Mouse (Mus musculus): ENCODE data around the gene Hist1h4k. TPM values are rescaled to one million over a fixed set of nuclear protein-coding genes. Genes with fewer than 3 reads are reported as not detected.
"Not testable (repeated sequence)": the region's sequence is repeated elsewhere in the genome, so short reads cannot be mapped to it uniquely, and the experiment has no call there.

Gene Hist1h4k
- total and polyA plus RNA-seq, 2 experiments from 2014 or later, result 0.55 to 1,132 TPM

GRCm38 (mm10) chr13:21722373-21722925 lies 27.9 kb downstream of the Hist1h4k start:
- no peak for TF ChIP-seq CTCF (IDR thresholded peaks at IDR 0.05; ENCODE audit: low read depth)
- no peak for TF ChIP-seq EP300 (IDR thresholded peaks at IDR 0.05; ENCODE audit: low read depth)
- Histone ChIP-seq H3K4me2 (ENCODE audit: low read depth, low read length) (peak overlapping the region; percentile 66), H3K9ac (replicated peaks; ENCODE audit: low read depth, low read length) (no peak overlapping the region), H3K36me3 (replicated peaks; ENCODE audit: control insufficient read depth, insufficient read depth, low read length) (no peaks in the 10 kb centered on the region), H3K4me3 (ENCODE audit: low read depth, low read length) (peak overlapping the region; percentile 47), H3K27ac (ENCODE audit: low read depth) (peak overlapping the region; percentile 77), H3K27me3 (ENCODE audit: control insufficient read depth, insufficient read depth, low read length) (no peaks in the 10 kb centered on the region), H3K4me1 (ENCODE audit: control insufficient read depth, insufficient read depth) (peaks cover 14% of the 10 kb centered on the region; the same call in 1 of the 2 replicates), H3K9me3 (replicated peaks; ENCODE audit: control insufficient read depth, low read length) (no peaks in the 10 kb centered on the region)
- peak; percentile 21 for ATAC-seq (ENCODE audit: insufficient read depth, low read depth)
- 6% methylated on average over 11 of the region's 11 CpGs for WGBS
- no peak for DNase-seq (ENCODE audit: low spot score)

- Histone ChIP-seq H3K9ac (replicated peaks; ENCODE audit: low read depth, low read length) (peak within 1 kb of the TSS; percentile 15; the same call in 1 of the 2 replicates), H3K4me2 (ENCODE audit: low read depth, low read length) (peak within 1 kb of the TSS; percentile 66), H3K4me1 (ENCODE audit: control insufficient read depth, insufficient read depth) (peaks cover 14% of the 10 kb centered on the region; the same call in 1 of the 2 replicates), H3K27ac (ENCODE audit: low read depth) (peak within 1 kb of the TSS; percentile 77), H3K4me3 (ENCODE audit: low read depth, low read length) (peak within 1 kb of the TSS; percentile 47)
- not testable (repeated sequence) for H3K36me3 ChIP-seq (replicated peaks; ENCODE audit: control insufficient read depth, insufficient read depth, low read length); H3K27me3 ChIP-seq (ENCODE audit: control insufficient read depth, insufficient read depth, low read length); H3K9me3 ChIP-seq (replicated peaks; ENCODE audit: control insufficient read depth, low read length)
- under 1% methylated on average over 36 of the region's 37 CpGs for WGBS
- DNase-seq (ENCODE audit: low spot score) (peak; percentile 96), ATAC-seq (ENCODE audit: insufficient read depth, low read depth) (peak; percentile 92)
Measured at GRCm38 (mm10) chr13:21721757-21722372, 28.4 kb downstream of the Hist1h4k start, which contains the start of gene Hist1h2bm. Hist1h2bm (plus strand) TSS chr13:21722044.

GRCm38 (mm10) chr13:21721107-21721756 lies 29.1 kb downstream of the Hist1h4k start:
- not testable (repeated sequence) for H3K36me3 ChIP-seq (replicated peaks; ENCODE audit: control insufficient read depth, insufficient read depth, low read length); DNase-seq (ENCODE audit: low spot score); H3K9me3 ChIP-seq (replicated peaks; ENCODE audit: control insufficient read depth, low read length); H3K27me3 ChIP-seq (ENCODE audit: control insufficient read depth, insufficient read depth, low read length)
- Histone ChIP-seq H3K9ac (replicated peaks; ENCODE audit: low read depth, low read length) (0 out of 2 replicates have a peak overlapping the region, but pooled peaks have one; percentile 15), H3K4me3 (ENCODE audit: low read depth, low read length) (peak overlapping the region; percentile 47), H3K4me1 (ENCODE audit: control insufficient read depth, insufficient read depth) (peaks cover 14% of the 10 kb centered on the region; the same call in 1 of the 2 replicates), H3K27ac (ENCODE audit: low read depth) (peak overlapping the region; percentile 77), H3K4me2 (ENCODE audit: low read depth, low read length) (peak overlapping the region; percentile 66)
- 3% methylated on average over 17 of the region's 44 CpGs for WGBS
- ATAC-seq (ENCODE audit: insufficient read depth, low read depth), result peak; percentile 21; the same call in 1 of the 2 replicates

GRCm38 (mm10) chr13:21718381-21719080 lies 31.8 kb downstream of the Hist1h4k start:
- Histone ChIP-seq H3K9me3 (replicated peaks; ENCODE audit: control insufficient read depth, low read length) (no peaks in the 10 kb centered on the region), H3K4me3 (ENCODE audit: low read depth, low read length) (peak overlapping the region; percentile 30), H3K36me3 (replicated peaks; ENCODE audit: control insufficient read depth, insufficient read depth, low read length) (no peaks in the 10 kb centered on the region), H3K27me3 (ENCODE audit: control insufficient read depth, insufficient read depth, low read length) (no peaks in the 10 kb centered on the region), H3K4me1 (ENCODE audit: control insufficient read depth, insufficient read depth) (peaks cover 21% of the 10 kb centered on the region), H3K4me2 (ENCODE audit: low read depth, low read length) (peak overlapping the region; percentile 54), H3K9ac (replicated peaks; ENCODE audit: low read depth, low read length) (peak overlapping the region; percentile 51; the same call in 1 of the 2 replicates), H3K27ac (ENCODE audit: low read depth) (peak overlapping the region; percentile 16; the same call in 1 of the 2 replicates)
- no peak for DNase-seq (ENCODE audit: low spot score)
- TF ChIP-seq CTCF (IDR thresholded peaks at IDR 0.05; ENCODE audit: low read depth), result no peak
- no peak for TF ChIP-seq EP300 (IDR thresholded peaks at IDR 0.05; ENCODE audit: low read depth)
- WGBS, result 75% methylated on average over 4 of the region's 4 CpGs
- no peak for ATAC-seq (ENCODE audit: insufficient read depth, low read depth)

GRCm38 (mm10) chr13:21717397-21718357 lies 32.6 kb downstream of the Hist1h4k start, which contains the start of gene Hist1h3h:
Hist1h3h (plus strand) TSS chr13:21717659.
- WGBS, result 3% methylated on average over 25 of the region's 56 CpGs

GRCm38 (mm10) chr13:21716540-21717391 lies 33.5 kb downstream of the Hist1h4k start:
- Histone ChIP-seq H3K9ac (replicated peaks; ENCODE audit: low read depth, low read length) (peak overlapping the region; percentile 62), H3K27ac (ENCODE audit: low read depth) (peak overlapping the region; percentile 89), H3K4me1 (ENCODE audit: control insufficient read depth, insufficient read depth) (peaks cover 12% of the 10 kb centered on the region), H3K4me2 (ENCODE audit: low read depth, low read length) (peak overlapping the region; percentile 73), H3K4me3 (ENCODE audit: low read depth, low read length) (peak overlapping the region; percentile 44)
- H3K36me3 ChIP-seq (replicated peaks; ENCODE audit: control insufficient read depth, insufficient read depth, low read length); DNase-seq (ENCODE audit: low spot score); H3K27me3 ChIP-seq (ENCODE audit: control insufficient read depth, insufficient read depth, low read length); H3K9me3 ChIP-seq (replicated peaks; ENCODE audit: control insufficient read depth, low read length): not testable (repeated sequence)
- under 1% methylated on average over 10 of the region's 38 CpGs for WGBS
- ATAC-seq (ENCODE audit: insufficient read depth, low read depth), result peak; percentile 33

More at GRCm38 (mm10) chr13:21717397-21718357, 32.6 kb downstream of the Hist1h4k start, which contains the start of gene Hist1h3h:
- Histone ChIP-seq H3K4me3 (ENCODE audit: low read depth, low read length) (peak within 1 kb of the TSS; percentile 44), H3K27ac (ENCODE audit: low read depth) (peak within 1 kb of the TSS; percentile 89), H3K9ac (replicated peaks; ENCODE audit: low read depth, low read length) (peak within 1 kb of the TSS; percentile 62), H3K4me2 (ENCODE audit: low read depth, low read length) (peak within 1 kb of the TSS; percentile 73), H3K4me1 (ENCODE audit: control insufficient read depth, insufficient read depth) (peaks cover 20% of the 10 kb centered on the region)
- peak; percentile 91 for DNase-seq (ENCODE audit: low spot score)
- ATAC-seq (ENCODE audit: insufficient read depth, low read depth), result peak; percentile 22; the same call in 1 of the 2 replicates
- H3K9me3 ChIP-seq (replicated peaks; ENCODE audit: control insufficient read depth, low read length); H3K36me3 ChIP-seq (replicated peaks; ENCODE audit: control insufficient read depth, insufficient read depth, low read length); H3K27me3 ChIP-seq (ENCODE audit: control insufficient read depth, insufficient read depth, low read length): not testable (repeated sequence)
